Mouse (Mus musculus) CD8-positive naive resting alpha-beta T cell, adult 2 months (primary cell): ENCODE data around the gene Olfr504.
"Not testable (repeated sequence)": the region's sequence is repeated elsewhere in the genome, so short reads cannot be mapped to it uniquely, and the experiment has no call there.

Source experiments
- DNase-seq, 2 experiments: peaks; one replicate each; pipeline ENCODE4 v3.0.0; 2022; ENCODE audit warnings: low read depth in 2 of 2, low spot score in 2 of 2

Gene Olfr504

GRCm38 (mm10) chr7:108565693-108566092 is at the start of gene Olfr504:
Olfr504 (minus strand) TSS chr7:108565793.
- DNase-seq: no peak

GRCm38 (mm10) chr7:108614110-108614509 is 48.5 kb upstream of the Olfr504 start:
- no peak for DNase-seq

GRCm38 (mm10) chr7:108610487-108610886 is 44.9 kb upstream of the Olfr504 start, which contains the start of gene Olfr506:
Olfr506 (plus strand) TSS chr7:108610787.
- no peak for DNase-seq

GRCm38 (mm10) chr7:108601916-108602315 is 36.3 kb upstream of the Olfr504 start:
- not testable (repeated sequence) for DNase-seq

GRCm38 (mm10) chr7:108589797-108590196 is 24.2 kb upstream of the Olfr504 start:
- DNase-seq: no peak

- not testable (repeated sequence) for DNase-seq
Observed at GRCm38 (mm10) chr7:108544227-108544626, 21.4 kb downstream of the Olfr504 start, which contains the start of gene Olfr503. Olfr503 (plus strand) TSS chr7:108544527.

- no peak for DNase-seq
Observed at GRCm38 (mm10) chr7:108542416-108542815, 23.2 kb downstream of the Olfr504 start.

- DNase-seq: no peak
Observed at GRCm38 (mm10) chr7:108524965-108525364, 40.6 kb downstream of the Olfr504 start, which contains the start of gene Olfr502. Olfr502 (minus strand) TSS chr7:108525065.
